Mouse (Mus musculus) liver, embryonic 16.5 days (tissue): Measurements from ENCODE around the gene Gm10382. TPM values are rescaled to one million over a fixed set of nuclear protein-coding genes. Genes with fewer than 3 reads are reported as not detected.
A peak's percentile ranks its signal among the peaks of the same experiment; 100 is the strongest.
"Not testable (repeated sequence)": the region's sequence is repeated elsewhere in the genome, so short reads cannot be mapped to it uniquely, and the experiment has no call there.

ENCODE experiments used
- ATAC-seq: fragments of 200-750 bp; cut with Nextera tagmentation; 2 replicates; pipeline ENCODE4 v1.8.0; 2017; ENCODE audit warnings: low read depth, mild to moderate bottlenecking, moderate number of reproducible peaks, moderate library complexity
- H3K27ac ChIP-seq: fragments of 300-500 bp; sonication (generic); 2 replicates; pipeline ENCODE4 v1.5.1; 2014; ENCODE audit warnings: mild to moderate bottlenecking, low read length
- H3K27me3 ChIP-seq: fragments of 300-500 bp; sonication (generic); 2 replicates; pipeline ENCODE4 v1.6.1; 2014; ENCODE audit warnings: low read depth, low read length, mixed read lengths; ENCODE audit not compliant: control insufficient read depth, insufficient read depth
- H3K36me3 ChIP-seq: fragments of 300-500 bp; sonication (generic); 2 replicates; pipeline ENCODE4 v1.6.1; 2014; ENCODE audit warnings: mild to moderate bottlenecking; ENCODE audit not compliant: control insufficient read depth, insufficient read depth
- H3K4me1 ChIP-seq: fragments of 300-500 bp; sonication (generic); 2 replicates; pipeline ENCODE4 v1.6.1; 2014; ENCODE audit warnings: low read depth, low read length, mixed read lengths; ENCODE audit not compliant: control insufficient read depth
- H3K4me2 ChIP-seq: fragments of 300-500 bp; sonication (generic); 2 replicates; pipeline ENCODE4 v1.6.1; 2014; ENCODE audit warnings: low read depth, low read length, mixed read lengths
- H3K4me3 ChIP-seq: fragments of 300-500 bp; sonication (generic); 2 replicates; pipeline ENCODE4 v1.5.1; 2014; ENCODE audit warnings: low read depth, mild to moderate bottlenecking, low read length
- H3K9ac ChIP-seq: fragments of 300-500 bp; sonication (generic); 2 replicates; pipeline ENCODE4 v1.6.1; 2014; ENCODE audit warnings: low read depth, low read length
- H3K9me3 ChIP-seq: fragments of 300-500 bp; sonication (generic); replicated peaks from 2 replicates; pipeline ENCODE4 v1.6.1; 2016; ENCODE audit warnings: low read length; ENCODE audit not compliant: control insufficient read depth
- WGBS: fragments of 180-500 bp; shearing (Covaris S2); extraction: QIAGEN DNeasy Blood & Tissue Kit; methylation state at CpG from one replicate; pipeline ENCODE4 v1.1.7; 2014; ENCODE audit not compliant: insufficient replicate concordance; 5-methylcytosine and 5-hydroxymethylcytosine counted together
- polyA plus RNA-seq: library from polyadenylated mRNA; unstranded; fragments of >200 nt; fragmentation: Nextera tagmentation; extraction: Ambion mirVana; gene quantifications from 2 replicates; pipeline ENCODE4 v1.2.1, GENCODE M21; 2015

Gene Gm10382
- polyA plus RNA-seq, 1 experiment from 2014 or later: 0.18 TPM

GRCm38 (mm10) chr5:125389579-125390441 is 688 bp downstream of the Gm10382 start, which contains the start of gene Ubc:
TSS of gene Ubc (minus strand) at chr5:125390202.
- Histone ChIP-seq H3K36me3 (peaks cover 17% of the 10 kb centered on the region), H3K27me3 (no peaks in the 10 kb centered on the region), H3K27ac (peak within 1 kb of the TSS; percentile 98), H3K9ac (peak within 1 kb of the TSS; percentile 99), H3K4me3 (peak within 1 kb of the TSS; percentile 97), H3K9me3 (no peaks in the 10 kb centered on the region), H3K4me1 (peaks cover 44% of the 10 kb centered on the region), H3K4me2 (peak within 1 kb of the TSS; percentile 88)
- ATAC-seq: peak; percentile 60
- WGBS: 2% methylated on average over 69 of the region's 69 CpGs

- H3K4me2 ChIP-seq: no peak overlapping the region
- WGBS: 81% methylated on average over 3 of the region's 3 CpGs
Observed at GRCm38 (mm10) chr5:125390906-125391477, 1.9 kb downstream of the Gm10382 start.

GRCm38 (mm10) chr5:125391609-125392008 is 2.5 kb downstream of the Gm10382 start:
- peaks cover 45% of the 10 kb centered on the region for H3K4me1 ChIP-seq
- no peaks in the 10 kb centered on the region for H3K9me3 ChIP-seq
- WGBS: 58% methylated on average over 5 of the region's 5 CpGs
- no peak overlapping the region for H3K4me2 ChIP-seq
- no peak for ATAC-seq
- peaks cover 5% of the 10 kb centered on the region; the same call in 1 of the 2 replicates for H3K36me3 ChIP-seq
- H3K4me3 ChIP-seq: no peak overlapping the region
- H3K27ac ChIP-seq: peak overlapping the region; percentile 98
- no peaks in the 10 kb centered on the region; the same call in 1 of the 2 replicates for H3K27me3 ChIP-seq
- no peak overlapping the region for H3K9ac ChIP-seq

More at GRCm38 (mm10) chr5:125390906-125391477, 1.9 kb downstream of the Gm10382 start:
- Histone ChIP-seq H3K27me3 (no peaks in the 10 kb centered on the region), H3K4me1 (peaks cover 45% of the 10 kb centered on the region), H3K27ac (peak overlapping the region; percentile 98), H3K4me3 (no peak overlapping the region), H3K9ac (no peak overlapping the region; the same call in 1 of the 2 replicates), H3K9me3 (no peaks in the 10 kb centered on the region), H3K36me3 (peaks cover 5% of the 10 kb centered on the region)
- ATAC-seq: no peak

- H3K9me3 ChIP-seq, ATAC-seq: not testable (repeated sequence)
Observed at GRCm38 (mm10) chr5:125392176-125392575, 3.1 kb downstream of the Gm10382 start.

GRCm38 (mm10) chr5:125392618-125392976 is 3.5 kb downstream of the Gm10382 start:
- H3K9ac ChIP-seq: peak overlapping the region; percentile 59
- peaks cover 45% of the 10 kb centered on the region for H3K4me1 ChIP-seq
- ATAC-seq: no peak
- H3K36me3 ChIP-seq: peaks cover 5% of the 10 kb centered on the region; the same call in 1 of the 2 replicates
- H3K9me3 ChIP-seq: no peaks in the 10 kb centered on the region
- H3K4me2 ChIP-seq: peak overlapping the region; percentile 69
- peaks cover 5% of the 10 kb centered on the region for H3K27me3 ChIP-seq
- peak overlapping the region; percentile 98 for H3K27ac ChIP-seq
- WGBS: 55% methylated on average over 1 of the region's 1 CpGs
- H3K4me3 ChIP-seq: peak overlapping the region; percentile 66

More at GRCm38 (mm10) chr5:125392176-125392575, 3.1 kb downstream of the Gm10382 start:
- Histone ChIP-seq H3K27ac (peak overlapping the region; percentile 98), H3K4me2 (peak overlapping the region; percentile 69; the same call in 1 of the 2 replicates), H3K4me1 (peaks cover 45% of the 10 kb centered on the region)
- not testable (repeated sequence) for H3K4me3 ChIP-seq, H3K9ac ChIP-seq, H3K27me3 ChIP-seq, H3K36me3 ChIP-seq
- WGBS: 81% methylated on average over 4 of the region's 4 CpGs

GRCm38 (mm10) chr5:125392977-125393621 is 4.0 kb downstream of the Gm10382 start:
- Histone ChIP-seq H3K27me3 (peaks cover 5% of the 10 kb centered on the region), H3K9me3 (no peaks in the 10 kb centered on the region), H3K36me3 (peaks cover 3% of the 10 kb centered on the region; the same call in 1 of the 2 replicates), H3K27ac (peak overlapping the region; percentile 98), H3K4me1 (peaks cover 45% of the 10 kb centered on the region), H3K4me3 (peak overlapping the region; percentile 66), H3K4me2 (peak overlapping the region; percentile 69), H3K9ac (peak overlapping the region; percentile 63)
- under 1% methylated on average over 20 of the region's 20 CpGs for WGBS
- peak; percentile 87 for ATAC-seq

- H3K27me3 ChIP-seq: peaks cover 5% of the 10 kb centered on the region
- peak overlapping the region; percentile 63 for H3K9ac ChIP-seq
- H3K36me3 ChIP-seq: no peaks in the 10 kb centered on the region
- ATAC-seq: no peak
- H3K9me3 ChIP-seq: no peaks in the 10 kb centered on the region
- H3K4me2 ChIP-seq: peak overlapping the region; percentile 69
- H3K4me1 ChIP-seq: peaks cover 41% of the 10 kb centered on the region
- peak overlapping the region; percentile 98 for H3K27ac ChIP-seq
- 12% methylated on average over 20 of the region's 25 CpGs for WGBS
- peak overlapping the region; percentile 66 for H3K4me3 ChIP-seq
Observed at GRCm38 (mm10) chr5:125393622-125394603, 4.8 kb downstream of the Gm10382 start.

GRCm38 (mm10) chr5:125395008-125395407 is 5.9 kb downstream of the Gm10382 start:
- 52% methylated on average over 3 of the region's 3 CpGs for WGBS
- Histone ChIP-seq H3K9ac (no peak overlapping the region), H3K27me3 (peaks cover 5% of the 10 kb centered on the region), H3K36me3 (no peaks in the 10 kb centered on the region), H3K9me3 (no peaks in the 10 kb centered on the region), H3K4me3 (no peak overlapping the region), H3K4me1 (peaks cover 41% of the 10 kb centered on the region), H3K27ac (no peak overlapping the region), H3K4me2 (peak overlapping the region; percentile 69; the same call in 1 of the 2 replicates)
- ATAC-seq: no peak
